Mouse (Mus musculus) embryonic fibroblast, embryonic 13.5 days (primary cell): ENCODE data around the gene Fto.

Source experiments
- CTCF ChIP-seq: IDR thresholded peaks from 2 replicates; pipeline ENCODE4 v1.5.1; 2011; ENCODE audit warnings: mild to moderate bottlenecking, control low read depth, low read length, moderate library complexity, borderline replicate concordance; ENCODE audit not compliant: insufficient read depth
- POLR2A ChIP-seq: IDR thresholded peaks from 2 replicates; pipeline ENCODE4 v1.6.1; 2011; ENCODE audit warnings: low read depth, mild to moderate bottlenecking, control low read depth, low read length, moderate library complexity

DNA sequence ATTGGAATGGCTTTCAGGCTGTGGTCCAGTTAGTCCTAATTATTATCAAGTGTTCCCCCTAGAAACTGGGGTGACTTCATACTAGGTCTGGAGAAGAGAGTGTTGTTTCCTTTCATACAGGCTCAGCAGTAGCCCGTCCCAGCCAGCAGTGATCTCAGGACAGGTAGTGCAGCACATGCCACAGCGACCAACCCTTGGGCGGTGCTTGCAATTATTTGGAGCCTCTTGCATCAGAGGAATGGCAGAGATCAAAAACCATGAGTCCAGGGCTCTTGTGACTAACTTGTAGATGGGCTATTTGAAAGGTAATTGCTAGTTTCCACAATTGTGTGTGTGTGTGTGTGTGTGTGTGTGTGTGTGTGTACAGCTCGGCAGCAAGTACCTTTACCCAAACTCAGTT lies 247.9 kb downstream of the Fto start:
- TF ChIP-seq POLR2A, result no peak
- TF ChIP-seq CTCF, result no peak
